Comparison of ENCODE assay signal across 1 mouse cellular context in the genomic region with DNA sequence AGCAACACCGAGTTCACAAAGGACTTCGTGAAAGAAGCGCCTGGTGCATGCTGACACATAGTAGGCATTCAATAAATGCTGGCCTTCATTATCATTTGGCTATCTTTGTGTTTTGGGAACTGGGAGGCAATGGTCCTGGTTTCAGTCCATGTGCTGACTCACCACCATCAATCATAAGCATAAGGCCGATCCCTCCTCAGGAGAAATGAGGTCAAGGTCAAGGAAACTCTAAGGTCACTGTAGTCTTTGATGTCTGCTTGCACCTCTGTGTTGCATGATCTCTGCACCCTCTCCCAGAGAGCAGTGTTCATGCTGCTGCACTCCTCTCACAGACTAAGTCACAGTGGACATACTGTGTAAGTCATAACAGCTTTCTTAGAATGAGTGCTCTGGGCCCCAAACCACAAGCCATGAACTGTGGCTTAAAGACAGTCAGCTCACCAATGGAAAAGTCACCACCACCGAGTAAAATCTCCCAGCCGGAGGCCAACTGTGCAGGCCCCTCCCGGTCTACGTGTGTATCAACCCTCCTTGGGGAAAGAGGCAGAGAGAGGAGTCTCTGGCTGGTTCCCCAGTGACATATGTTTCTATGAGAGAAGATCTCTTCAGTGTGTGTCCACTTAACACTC.
TF ChIP-seq lines count a peak whose summit lies in the region.

No protein-coding gene starts in this region.

TF ChIP-seq in CH12.LX, 34 proteins besides CTCF, POLR2A, EP300 and RAD21 (continued from another document):
- TF ChIP-seq NRF1 (IDR thresholded peaks at IDR 0.05; ENCODE audit: low read depth, low read length), result 0 out of 2 replicates have a peak, but pooled peaks have one; percentile 28
- no peak for TF ChIP-seq NELFE (IDR thresholded peaks at IDR 0.05; ENCODE audit: low read depth, low read length)
- no peak for TF ChIP-seq CHD1 (IDR thresholded peaks at IDR 0.05; ENCODE audit: low read depth, low read length)
- no peak for TF ChIP-seq ZC3H11A (IDR thresholded peaks at IDR 0.05; ENCODE audit: low read depth, low read length)
- TF ChIP-seq MAX (IDR thresholded peaks at IDR 0.05; ENCODE audit: low read length), result 0 out of 2 replicates have a peak, but pooled peaks have one; percentile 67
- peak; percentile 61; the same call in 1 of the 2 replicates for TF ChIP-seq TCF12 (IDR thresholded peaks at IDR 0.05; ENCODE audit: low read depth, low read length)
- peak; percentile 95 for TF ChIP-seq RCOR1 (conservative IDR thresholded peaks at IDR 0.05; ENCODE audit: low read depth, low read length)
- TF ChIP-seq CHD2 (IDR thresholded peaks at IDR 0.05; ENCODE audit: low read length), result peak; percentile 35; the same call in 1 of the 2 replicates
TF ChIP-seq in CH12.LX: peak in this region for 19.
